ENCODE assay signal across 8 mouse cellular contexts in genomic region chr11:52167126-52167525, GRCm38 (mm10). TPM values are rescaled to one million over a fixed set of nuclear protein-coding genes. Genes with fewer than 3 reads are reported as not detected.
DNase-seq lines count a peak whose midpoint lies in the region; ATAC-seq lines count a peak whose summit lies in the region.

No protein-coding gene starts in this region.

- under 1% methylated on average over 21 of the region's 21 CpGs for WGBS in embryonic facial prominence, embryonic 12.5 days
- 1% methylated on average over 21 of the region's 21 CpGs for WGBS in hindbrain, embryonic 13.5 days
- 2% methylated on average over 21 of the region's 21 CpGs for WGBS in liver, embryonic 11.5 days
- 2% methylated on average over 21 of the region's 21 CpGs for WGBS in neural tube, embryonic 15.5 days

- H3K27ac ChIP-seq in embryonic facial prominence, embryonic 12.5 days, result no peak overlapping the region
- no peak overlapping the region for H3K27ac ChIP-seq in hindbrain, embryonic 13.5 days
- H3K27ac ChIP-seq in liver, embryonic 11.5 days (ENCODE audit: low read depth, low read length), result no peak overlapping the region
- no peak overlapping the region for H3K27ac ChIP-seq in neural tube, embryonic 15.5 days (replicated peaks)

- H3K4me1 ChIP-seq in embryonic facial prominence, embryonic 12.5 days, result no peaks in the 10 kb centered on the region; the same call in 1 of the 2 replicates
- peaks cover 11% of the 10 kb centered on the region for H3K4me1 ChIP-seq in hindbrain, embryonic 13.5 days (replicated peaks)
- no peaks in the 10 kb centered on the region for H3K4me1 ChIP-seq in liver, embryonic 11.5 days (replicated peaks; ENCODE audit: control insufficient read depth, insufficient read depth, low read length)
- peaks cover 16% of the 10 kb centered on the region for H3K4me1 ChIP-seq in neural tube, embryonic 15.5 days

- peak overlapping the region; percentile 12; the same call in 1 of the 2 replicates for H3K4me3 ChIP-seq in embryonic facial prominence, embryonic 12.5 days
- H3K4me3 ChIP-seq in hindbrain, embryonic 13.5 days, result no peak overlapping the region
- no peak overlapping the region; the same call in 1 of the 2 replicates for H3K4me3 ChIP-seq in liver, embryonic 11.5 days (ENCODE audit: low read depth, low read length)
- H3K4me3 ChIP-seq in neural tube, embryonic 15.5 days (replicated peaks), result no peak overlapping the region

- H3K9ac ChIP-seq in embryonic facial prominence, embryonic 12.5 days, result no peak overlapping the region
- no peak overlapping the region for H3K9ac ChIP-seq in hindbrain, embryonic 13.5 days
- no peak overlapping the region for H3K9ac ChIP-seq in liver, embryonic 11.5 days (ENCODE audit: low read depth, low read length)
- no peak overlapping the region for H3K9ac ChIP-seq in neural tube, embryonic 15.5 days (replicated peaks)

- peak; percentile 46 for DNase-seq in testis, postnatal 10 days (ENCODE audit: low spot score)
- no peak for DNase-seq in testis, postnatal 14 days (ENCODE audit: low spot score)
- no peak for DNase-seq in liver, embryonic 11.5 days (ENCODE audit: low spot score)
- DNase-seq in frontal cortex, postnatal 10 days (ENCODE audit: low spot score in 2 of 2), result no peak
- no peak for DNase-seq in spleen, adult 12 weeks (ENCODE audit: low spot score)

- no peak overlapping the region for H3K4me2 ChIP-seq in embryonic facial prominence, embryonic 12.5 days (replicated peaks)
- H3K4me2 ChIP-seq in hindbrain, embryonic 13.5 days, result peak overlapping the region; percentile 19; the same call in 1 of the 2 replicates
- H3K4me2 ChIP-seq in liver, embryonic 11.5 days, result peak overlapping the region; percentile 68; the same call in 1 of the 2 replicates
- H3K4me2 ChIP-seq in neural tube, embryonic 15.5 days, result peak overlapping the region; percentile 27

- no peaks in the 10 kb centered on the region for H3K36me3 ChIP-seq in embryonic facial prominence, embryonic 12.5 days
- H3K36me3 ChIP-seq in hindbrain, embryonic 13.5 days, result no peaks in the 10 kb centered on the region
- H3K36me3 ChIP-seq in liver, embryonic 11.5 days (ENCODE audit: control insufficient read depth, insufficient read depth, low read length), result no peaks in the 10 kb centered on the region
- no peaks in the 10 kb centered on the region for H3K36me3 ChIP-seq in neural tube, embryonic 15.5 days

- H3K9me3 ChIP-seq in embryonic facial prominence, embryonic 12.5 days, result no peaks in the 10 kb centered on the region
- H3K9me3 ChIP-seq in hindbrain, embryonic 13.5 days, result no peaks in the 10 kb centered on the region
- no peaks in the 10 kb centered on the region for H3K9me3 ChIP-seq in liver, embryonic 11.5 days (ENCODE audit: control insufficient read depth, low read length)
- no peaks in the 10 kb centered on the region for H3K9me3 ChIP-seq in neural tube, embryonic 15.5 days (replicated peaks)

- peaks cover 58% of the 10 kb centered on the region for H3K27me3 ChIP-seq in embryonic facial prominence, embryonic 12.5 days
- peaks cover 60% of the 10 kb centered on the region for H3K27me3 ChIP-seq in hindbrain, embryonic 13.5 days
- H3K27me3 ChIP-seq in liver, embryonic 11.5 days (replicated peaks; ENCODE audit: control insufficient read depth, insufficient read depth, low read length), result peaks cover 48% of the 10 kb centered on the region
- H3K27me3 ChIP-seq in neural tube, embryonic 15.5 days (replicated peaks), result peaks cover 33% of the 10 kb centered on the region

- ATAC-seq in embryonic facial prominence, embryonic 12.5 days (ENCODE audit: insufficient number of reproducible peaks, insufficient read depth, low FRiP score, low TSS enrichment), result no peak
- no peak for ATAC-seq in hindbrain, embryonic 13.5 days (ENCODE audit: low FRiP score)
- ATAC-seq in liver, embryonic 11.5 days (replicated peaks; ENCODE audit: low FRiP score), result no peak
- ATAC-seq in neural tube, embryonic 15.5 days (ENCODE audit: low FRiP score), result no peak

RNA-seq across cellular contexts. Expression of gene Olfr1373, which starts 21.8 kb away (rescaled TPM):
- polyA plus RNA-seq in embryonic facial prominence, embryonic 12.5 days (2016; fragmentation: Nextera tagmentation; extraction: Ambion mirVana), result not detected in 2 replicates
- polyA plus RNA-seq in hindbrain, embryonic 13.5 days (2015; fragmentation: Nextera tagmentation; extraction: Ambion mirVana), result not detected in 2 replicates
- not detected in 2 replicates for polyA plus RNA-seq in liver, embryonic 11.5 days (2014; fragmentation: Nextera tagmentation; extraction: Ambion mirVana)
- polyA plus RNA-seq in neural tube, embryonic 15.5 days (2015; fragmentation: Nextera tagmentation; extraction: Ambion mirVana), result not detected in 2 replicates

RNA-seq across cellular contexts. Expression of gene Olfr1371, which starts 46.7 kb away (rescaled TPM):
- polyA plus RNA-seq in embryonic facial prominence, embryonic 12.5 days (2016; fragmentation: Nextera tagmentation; extraction: Ambion mirVana), result not detected in 2 replicates
- not detected in 2 replicates for polyA plus RNA-seq in hindbrain, embryonic 13.5 days (2015; fragmentation: Nextera tagmentation; extraction: Ambion mirVana)
- polyA plus RNA-seq in liver, embryonic 11.5 days (2014; fragmentation: Nextera tagmentation; extraction: Ambion mirVana), result not detected in 2 replicates
- polyA plus RNA-seq in neural tube, embryonic 15.5 days (2015; fragmentation: Nextera tagmentation; extraction: Ambion mirVana), result not detected in 2 replicates
